Mouse (Mus musculus): Measurements from ENCODE around the gene Slc47a2.
A peak's percentile ranks its signal among the peaks of the same experiment; 100 is the strongest.

Slc47a2 gene

DNA sequence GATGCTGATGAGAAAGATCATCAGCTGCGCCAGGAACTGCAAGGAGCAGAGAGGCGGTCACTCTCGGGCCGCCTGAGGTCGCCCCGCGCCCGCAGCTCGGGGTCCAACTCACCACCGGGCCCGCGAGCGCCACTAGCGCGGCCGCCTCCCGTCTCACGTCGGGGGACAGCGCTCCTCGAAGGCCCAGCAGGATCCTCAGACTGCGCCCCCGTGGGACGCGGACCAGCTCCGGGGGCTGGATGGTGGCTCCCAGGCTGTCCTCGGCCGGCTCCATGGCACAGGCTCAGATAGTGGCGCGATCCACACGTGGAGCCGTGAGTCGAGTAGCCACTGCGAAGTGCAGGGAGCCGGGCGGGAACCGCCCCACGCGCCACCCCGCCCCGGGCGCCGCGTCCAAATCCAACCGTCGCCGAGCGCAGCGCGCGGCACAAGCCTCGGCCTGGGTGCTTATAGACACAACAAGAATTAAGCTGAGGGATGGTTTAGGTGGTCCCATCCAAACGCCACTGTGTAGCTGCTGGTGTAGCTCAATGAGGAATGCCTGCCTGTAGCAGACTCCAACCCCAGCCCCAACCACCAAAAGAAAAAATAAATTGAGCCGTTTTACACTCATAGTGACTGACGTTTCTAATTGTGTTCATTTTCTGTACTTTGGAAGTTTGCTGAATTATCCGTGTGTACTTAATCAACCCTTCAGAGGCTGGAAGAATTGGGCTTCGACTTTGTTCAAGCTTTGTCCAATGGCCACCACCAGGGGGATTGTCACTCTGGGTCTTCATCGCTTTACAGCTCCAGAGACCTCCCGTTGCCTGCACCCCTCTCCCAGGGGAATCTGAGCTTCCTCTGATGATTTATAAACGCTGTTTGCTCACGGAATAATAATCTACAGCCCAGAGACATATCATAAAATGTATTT lies at the start of gene Slc47a2:
Gene Slc47a2, minus strand, starts transcription at position 356 of the 916 bp plus-strand sequence.
- peak; percentile 12 for DNase-seq (ENCODE audit: extremely low spot score, low read depth, low spot score)

DNA sequence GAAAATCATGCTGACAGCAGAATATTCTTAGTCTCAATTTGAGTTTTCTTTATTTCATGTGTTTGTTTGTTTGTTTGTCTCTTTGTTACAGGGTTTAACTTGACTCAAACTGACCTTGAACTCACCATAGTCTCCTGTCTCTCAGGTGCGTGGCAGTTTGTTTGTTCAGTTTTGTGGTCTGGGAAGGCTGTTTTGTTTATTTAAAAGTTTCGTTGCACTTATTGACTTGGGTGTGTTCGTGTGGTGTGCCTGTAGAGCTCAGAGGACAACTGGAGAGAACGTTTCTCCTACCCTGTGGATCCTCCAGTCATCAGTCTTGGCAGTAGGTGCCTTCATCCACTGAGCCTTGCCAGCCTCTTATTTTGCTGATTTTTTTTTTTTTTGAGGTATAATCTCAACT lies 46.3 kb upstream of the Slc47a2 start:
- DNase-seq (ENCODE audit: extremely low spot score, low read depth, low spot score): no peak

DNA sequence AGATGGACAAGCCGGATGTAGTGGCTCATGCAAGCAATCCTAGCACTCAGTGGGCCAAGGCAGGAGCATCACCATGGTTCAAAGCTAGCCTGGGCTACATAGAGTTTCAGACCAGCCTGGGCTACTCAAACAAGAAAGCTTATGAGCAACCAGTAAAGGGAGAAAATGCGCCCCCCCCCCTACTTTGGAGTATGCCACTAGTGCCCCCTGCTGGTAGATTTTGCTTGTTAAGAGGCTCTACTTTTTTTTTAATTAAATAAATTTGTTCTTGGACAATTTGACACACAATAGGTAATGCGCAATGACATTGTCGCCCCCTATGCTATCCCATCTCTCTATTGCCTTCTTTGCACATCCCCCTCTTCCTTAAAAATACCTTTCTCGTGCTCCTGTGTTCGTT lies 45.4 kb upstream of the Slc47a2 start:
- DNase-seq (ENCODE audit: extremely low spot score, low read depth, low spot score): no peak

DNA sequence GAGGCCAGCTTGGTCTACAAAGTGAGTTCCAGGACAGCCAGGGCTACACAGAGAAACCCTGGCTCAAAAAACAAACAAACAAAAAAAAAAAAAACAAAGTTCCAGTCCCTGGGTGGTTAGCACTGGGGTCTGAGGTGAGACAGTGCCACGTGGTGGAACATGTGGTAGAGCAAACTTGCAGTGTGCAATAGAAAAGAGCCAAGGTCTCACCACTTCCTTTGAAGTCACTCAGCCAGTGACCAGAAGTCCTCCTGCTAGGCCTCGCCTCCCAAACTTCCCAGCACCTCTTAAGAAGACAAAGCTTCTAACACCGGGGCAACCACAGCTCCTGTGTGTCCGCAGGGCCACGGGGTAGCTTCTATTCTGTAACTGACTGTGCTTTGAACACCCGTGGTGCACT lies 44.6 kb upstream of the Slc47a2 start:
- DNase-seq (ENCODE audit: extremely low spot score, low read depth, low spot score): no peak

DNA sequence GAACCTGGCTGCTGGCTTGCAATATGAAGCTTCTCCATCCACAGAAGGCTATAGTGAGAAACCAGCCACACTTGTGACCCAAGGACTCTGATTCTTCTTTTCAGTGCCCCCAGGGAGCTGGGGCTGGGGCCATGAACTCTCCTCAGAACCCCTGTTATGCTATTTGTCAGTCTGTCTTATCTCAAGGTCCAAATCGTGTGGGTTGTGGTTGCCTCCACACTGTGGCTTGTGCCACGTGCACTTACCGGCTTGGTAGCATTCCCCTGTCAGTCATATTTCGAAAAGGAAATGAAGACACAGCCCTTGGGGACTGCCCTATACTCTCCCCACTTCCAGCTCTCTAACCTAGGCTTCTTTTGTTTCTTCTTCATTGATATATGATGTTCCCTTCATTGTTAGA lies 43.1 kb upstream of the Slc47a2 start:
- no peak for DNase-seq (ENCODE audit: extremely low spot score, low read depth, low spot score)

DNA sequence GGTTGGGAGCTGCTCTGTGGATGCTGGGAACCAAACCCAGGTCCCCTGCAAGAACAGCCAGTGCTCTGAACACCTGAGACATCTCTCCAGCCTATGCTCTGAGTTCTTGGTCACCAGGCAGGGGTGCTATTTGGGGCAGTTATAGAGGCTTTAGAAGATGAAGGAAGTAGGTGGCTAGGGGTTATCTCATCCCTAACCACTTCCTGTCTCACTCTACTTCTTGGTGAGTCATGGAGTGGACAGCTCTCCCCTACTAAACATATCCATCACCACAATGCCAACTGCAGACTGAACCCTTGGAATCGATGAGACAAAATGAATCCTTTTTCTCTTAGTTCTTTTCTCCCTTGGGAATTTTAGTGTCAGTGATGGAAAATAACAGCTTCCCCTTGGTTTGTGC lies 38.6 kb upstream of the Slc47a2 start:
- DNase-seq (ENCODE audit: extremely low spot score, low read depth, low spot score): no peak

GRCm38 (mm10) chr11:61378651-61379050 lies 36.0 kb upstream of the Slc47a2 start:
- DNase-seq (ENCODE audit: extremely low spot score, low read depth, low spot score): no peak

- no peak for DNase-seq (ENCODE audit: extremely low spot score, low read depth, low spot score)
These were observed 35.4 kb upstream of the Slc47a2 start, which contains the start of gene Slc47a1 for GRCm38 (mm10) chr11:61377881-61378613. TSS of gene Slc47a1 (minus strand) at chr11:61378345.

DNA sequence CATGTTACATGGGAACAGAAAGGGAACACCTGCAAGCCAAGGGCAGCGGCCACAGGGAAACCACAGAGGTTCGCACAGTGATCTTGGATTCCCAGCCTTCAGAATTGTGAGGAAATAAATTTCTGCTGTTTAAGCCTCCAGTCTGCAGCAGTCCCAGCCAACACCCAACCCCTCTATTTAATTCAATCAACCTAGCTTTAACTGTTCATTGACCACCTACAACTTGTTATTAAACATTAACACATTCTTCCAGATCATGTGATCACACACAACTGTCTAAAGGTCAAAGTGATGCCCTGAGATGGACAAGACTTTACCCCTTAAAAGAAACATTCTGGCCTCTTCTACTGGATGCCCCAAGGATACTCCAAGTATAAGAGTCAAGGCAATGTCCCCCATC lies 26.0 kb upstream of the Slc47a2 start:
- DNase-seq (ENCODE audit: extremely low spot score, low read depth, low spot score): no peak

DNA sequence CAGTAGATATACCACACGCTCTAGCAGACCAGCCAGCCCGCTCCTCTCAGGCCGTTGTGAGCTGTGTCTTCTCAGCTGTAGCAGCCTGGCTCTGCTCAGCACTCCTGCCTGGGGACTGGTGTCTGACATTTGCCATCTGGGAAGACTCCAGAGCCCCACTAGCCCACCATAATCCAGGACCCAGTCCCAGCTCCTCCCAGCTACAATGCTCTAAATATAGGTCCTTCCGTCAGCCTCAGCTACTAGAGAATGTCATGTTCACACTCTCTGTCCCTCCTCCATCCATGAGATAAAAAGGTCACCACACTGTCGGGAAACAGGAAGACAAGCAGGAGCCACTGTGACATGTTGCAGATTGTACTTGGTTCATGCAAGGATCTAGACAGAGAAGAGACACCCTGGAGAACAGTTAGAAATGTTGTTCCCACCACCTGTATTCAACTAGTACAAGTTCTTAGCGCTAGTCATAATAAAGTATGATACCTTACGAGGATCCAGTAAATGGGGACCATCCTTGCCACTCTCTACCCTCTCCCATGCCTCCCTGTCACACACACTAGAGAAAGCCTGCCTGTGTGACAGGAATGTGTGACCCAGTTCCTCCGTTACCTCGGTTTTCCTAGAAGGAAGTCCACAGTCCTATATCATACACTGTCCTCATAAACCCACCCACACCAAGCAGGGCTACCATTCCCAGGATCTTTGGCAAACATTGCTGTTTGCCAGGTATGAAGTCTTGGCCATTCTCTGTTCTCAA lies 24.0 kb upstream of the Slc47a2 start:
- DNase-seq (ENCODE audit: extremely low spot score, low read depth, low spot score): no peak

DNA sequence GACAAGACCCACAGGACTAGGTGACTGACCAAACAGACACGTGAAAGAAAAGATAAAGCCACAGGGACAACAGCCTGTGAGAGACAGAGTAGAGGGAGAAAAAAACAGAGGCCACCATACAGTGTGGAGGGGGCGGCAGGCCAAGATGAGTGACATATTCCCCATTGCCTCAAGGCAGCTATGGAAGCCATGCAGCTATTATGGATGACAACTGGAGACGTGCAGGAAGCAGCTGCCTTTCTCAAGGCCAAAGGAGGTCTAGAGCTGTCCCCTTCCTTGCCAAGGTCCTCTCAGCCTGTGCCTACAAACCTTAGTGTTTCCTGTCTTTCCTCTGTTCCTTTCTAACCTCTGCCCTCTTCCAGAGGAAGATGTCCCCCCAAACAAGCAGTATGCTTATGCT lies 23.3 kb upstream of the Slc47a2 start:
- DNase-seq (ENCODE audit: extremely low spot score, low read depth, low spot score): no peak

DNA sequence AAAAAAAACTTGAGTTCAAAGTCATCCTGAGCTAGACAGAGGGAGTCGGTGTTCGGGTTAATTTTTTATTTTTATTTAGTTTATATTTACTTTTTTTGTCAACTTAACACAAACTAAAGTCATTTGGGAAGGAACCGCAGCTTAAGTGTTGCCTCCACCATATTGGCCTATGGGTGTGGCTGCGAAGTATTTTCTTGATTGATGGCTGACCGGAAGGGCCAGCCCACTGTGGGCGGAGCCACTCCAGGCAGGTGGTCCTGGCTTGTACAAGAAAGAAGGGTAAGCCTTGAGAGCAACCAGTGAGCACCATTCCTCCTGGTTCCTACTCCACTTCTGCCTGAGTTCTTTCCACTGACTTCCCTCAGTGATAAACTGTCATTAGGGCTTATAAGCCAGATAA lies 21.4 kb upstream of the Slc47a2 start:
- no peak for DNase-seq (ENCODE audit: extremely low spot score, low read depth, low spot score)

- DNase-seq (ENCODE audit: extremely low spot score, low read depth, low spot score): no peak
These were observed 19.0 kb upstream of the Slc47a2 start for GRCm38 (mm10) chr11:61361515-61362190.

GRCm38 (mm10) chr11:61356600-61356999 lies 13.9 kb upstream of the Slc47a2 start:
- no peak for DNase-seq (ENCODE audit: extremely low spot score, low read depth, low spot score)

GRCm38 (mm10) chr11:61356111-61356510 lies 13.5 kb upstream of the Slc47a2 start:
- DNase-seq (ENCODE audit: extremely low spot score, low read depth, low spot score): no peak

GRCm38 (mm10) chr11:61355351-61355750 lies 12.7 kb upstream of the Slc47a2 start:
- no peak for DNase-seq (ENCODE audit: extremely low spot score, low read depth, low spot score)

- DNase-seq (ENCODE audit: extremely low spot score, low read depth, low spot score): no peak
These were observed 11.7 kb upstream of the Slc47a2 start for GRCm38 (mm10) chr11:61354346-61354745.

GRCm38 (mm10) chr11:61353038-61353437 lies 10.4 kb upstream of the Slc47a2 start:
- DNase-seq (ENCODE audit: extremely low spot score, low read depth, low spot score): no peak

DNA sequence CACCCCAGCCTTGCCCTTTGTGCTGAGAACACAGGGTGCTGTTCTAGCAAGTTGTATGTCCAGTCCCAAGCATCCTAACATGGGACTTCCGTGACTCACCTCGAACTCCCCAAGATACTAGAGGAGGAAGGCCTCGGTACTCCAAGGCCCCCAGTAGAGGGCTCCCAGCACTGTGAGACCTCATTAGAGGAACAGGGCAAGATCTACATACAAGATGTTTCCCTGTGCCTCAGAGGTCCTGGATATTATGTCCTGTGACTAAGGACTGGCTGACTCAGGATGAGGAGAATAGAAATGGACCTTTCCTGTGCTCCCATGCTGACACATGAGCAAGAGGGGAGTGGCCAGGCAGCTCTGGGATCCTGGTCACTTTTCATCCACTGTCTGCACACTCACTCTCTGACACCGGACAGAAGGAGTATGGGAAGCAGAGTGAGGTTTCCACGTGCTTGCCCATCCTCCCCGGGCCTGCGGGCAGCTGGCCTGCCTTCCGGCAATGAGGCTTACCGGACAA lies 9.5 kb upstream of the Slc47a2 start:
- DNase-seq (ENCODE audit: extremely low spot score, low read depth, low spot score): no peak

- peak; percentile 24 for DNase-seq (ENCODE audit: extremely low spot score, low read depth, low spot score)
These were observed 6.7 kb upstream of the Slc47a2 start for GRCm38 (mm10) chr11:61349337-61349736.

- no peak for DNase-seq (ENCODE audit: extremely low spot score, low read depth, low spot score)
These were observed 3.5 kb upstream of the Slc47a2 start for GRCm38 (mm10) chr11:61346133-61346532.
